Mouse (Mus musculus): Measurements from ENCODE around the gene Gcgr. TPM values are rescaled to one million over a fixed set of nuclear protein-coding genes. Genes with fewer than 3 reads are reported as not detected.

The Gcgr gene
- total RNA-seq (2014; rRNA removed) (0.60 TPM in 1 of 2 replicates, not detected in the other), polyA plus RNA-seq (2015; fragmentation: Nextera tagmentation; extraction: Ambion mirVana) (0.17 and 0.21 TPM in 2 replicates)

GRCm38 (mm10) chr11:120530085-120530964, at the start of gene Gcgr:
TSS of gene Gcgr (plus strand) at chr11:120530699.
- no peak within 1 kb of the TSS for H3K9ac ChIP-seq (replicated peaks; ENCODE audit: low read length, poor library complexity, severe bottlenecking)
- DNase-seq (ENCODE audit: low spot score) = no peak
- no peak within 1 kb of the TSS for H3K27ac ChIP-seq (ENCODE audit: low read depth, low read length)
- WGBS = 9% methylated on average over 45 of the region's 62 CpGs
- ATAC-seq (ENCODE audit: low FRiP score) = no peak
- H3K27me3 ChIP-seq (ENCODE audit: insufficient read depth, low read length) = peaks cover 34% of the 10 kb centered on the region
- H3K4me3 ChIP-seq (ENCODE audit: low read depth, low read length) = peak within 1 kb of the TSS; percentile 30
- peak within 1 kb of the TSS; percentile 52 for H3K4me2 ChIP-seq (ENCODE audit: low read depth, low read length, poor library complexity, severe bottlenecking)
- H3K9me3 ChIP-seq (ENCODE audit: low read length) = no peaks in the 10 kb centered on the region
- H3K36me3 ChIP-seq (ENCODE audit: insufficient read depth, low read length) = no peaks in the 10 kb centered on the region
- TF ChIP-seq CTCF (IDR thresholded peaks at IDR 0.05) = no peak
- H3K4me1 ChIP-seq (ENCODE audit: insufficient read depth, low read length) = no peaks in the 10 kb centered on the region

DNA sequence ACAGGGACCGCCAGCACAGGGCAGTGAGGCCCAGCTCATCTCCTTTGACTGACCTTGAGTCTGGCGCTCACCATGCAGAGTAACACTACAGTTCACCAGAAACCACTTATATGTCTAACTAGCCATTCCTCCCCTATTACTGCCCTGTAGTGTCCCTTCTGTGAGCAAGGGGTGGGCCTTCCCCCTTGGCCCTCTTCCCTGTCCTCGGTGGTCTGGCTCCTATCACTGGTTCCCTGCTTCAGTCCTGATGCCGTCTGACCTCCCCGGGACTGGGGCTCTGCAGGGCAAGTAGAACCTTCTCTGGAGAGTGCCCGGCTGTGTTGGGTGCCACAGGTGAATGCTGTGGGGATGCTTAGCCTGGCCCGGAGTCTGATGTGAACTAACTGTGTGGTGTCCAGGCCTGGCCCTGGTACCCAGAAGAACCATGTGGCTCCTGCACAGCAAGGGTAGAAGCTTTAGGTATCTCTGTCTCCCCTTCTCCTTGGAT, 47.0 kb upstream of the Gcgr start:
- no peak overlapping the region for H3K4me2 ChIP-seq (ENCODE audit: low read depth, low read length, poor library complexity, severe bottlenecking)
- H3K4me3 ChIP-seq (ENCODE audit: low read depth, low read length) = no peak overlapping the region
- peak overlapping the region; percentile 74 for H3K27ac ChIP-seq (ENCODE audit: low read depth, low read length)

GRCm38 (mm10) chr11:120484265-120484981, 46.1 kb upstream of the Gcgr start, which contains the start of gene Mrpl12:
TSS of gene Mrpl12 (plus strand) at chr11:120484613.
- peaks cover 53% of the 10 kb centered on the region for H3K36me3 ChIP-seq (ENCODE audit: insufficient read depth, low read length)
- ATAC-seq (ENCODE audit: low FRiP score) = peak; percentile 95
- peak within 1 kb of the TSS; percentile 87 for H3K9ac ChIP-seq (replicated peaks; ENCODE audit: low read length, poor library complexity, severe bottlenecking)
- H3K4me2 ChIP-seq (ENCODE audit: low read depth, low read length, poor library complexity, severe bottlenecking) = peak within 1 kb of the TSS; percentile 59
- no peaks in the 10 kb centered on the region for H3K9me3 ChIP-seq (ENCODE audit: low read length)
- WGBS = under 1% methylated on average over 59 of the region's 60 CpGs
- DNase-seq (ENCODE audit: low spot score) = peak; percentile 99
- H3K27ac ChIP-seq (ENCODE audit: low read depth, low read length) = peak within 1 kb of the TSS; percentile 74
- no peaks in the 10 kb centered on the region for H3K27me3 ChIP-seq (ENCODE audit: insufficient read depth, low read length)
- H3K4me3 ChIP-seq (ENCODE audit: low read depth, low read length) = peak within 1 kb of the TSS; percentile 75
- TF ChIP-seq CTCF (IDR thresholded peaks at IDR 0.05) = peak; percentile 24; the same call in 1 of the 2 replicates
- peaks cover 3% of the 10 kb centered on the region; the same call in 1 of the 2 replicates for H3K4me1 ChIP-seq (ENCODE audit: insufficient read depth, low read length)

More for the DNA sequence above, 47.0 kb upstream of the Gcgr start:
- TF ChIP-seq CTCF (IDR thresholded peaks at IDR 0.05) = no peak
- Histone ChIP-seq H3K9ac (replicated peaks; ENCODE audit: low read length, poor library complexity, severe bottlenecking) (no peak overlapping the region), H3K36me3 (ENCODE audit: insufficient read depth, low read length) (peaks cover 56% of the 10 kb centered on the region), H3K27me3 (ENCODE audit: insufficient read depth, low read length) (no peaks in the 10 kb centered on the region), H3K9me3 (ENCODE audit: low read length) (no peaks in the 10 kb centered on the region), H3K4me1 (ENCODE audit: insufficient read depth, low read length) (peaks cover 3% of the 10 kb centered on the region; the same call in 1 of the 2 replicates)
- ATAC-seq (ENCODE audit: low FRiP score) (no peak), DNase-seq (ENCODE audit: low spot score) (no peak)
- WGBS = 91% methylated on average over 7 of the region's 7 CpGs

GRCm38 (mm10) chr11:120485251-120485650, 45.2 kb upstream of the Gcgr start:
- Histone ChIP-seq H3K9me3 (ENCODE audit: low read length) (no peaks in the 10 kb centered on the region), H3K27ac (ENCODE audit: low read depth, low read length) (peak overlapping the region; percentile 74; the same call in 1 of the 2 replicates), H3K36me3 (ENCODE audit: insufficient read depth, low read length) (peaks cover 46% of the 10 kb centered on the region), H3K27me3 (ENCODE audit: insufficient read depth, low read length) (no peaks in the 10 kb centered on the region), H3K4me3 (ENCODE audit: low read depth, low read length) (peak overlapping the region; percentile 75), H3K4me1 (ENCODE audit: insufficient read depth, low read length) (peaks cover 3% of the 10 kb centered on the region; the same call in 1 of the 2 replicates), H3K4me2 (ENCODE audit: low read depth, low read length, poor library complexity, severe bottlenecking) (peak overlapping the region; percentile 59), H3K9ac (replicated peaks; ENCODE audit: low read length, poor library complexity, severe bottlenecking) (peak overlapping the region; percentile 87)
- DNase-seq (ENCODE audit: low spot score) = no peak
- TF ChIP-seq CTCF (IDR thresholded peaks at IDR 0.05) = no peak
- WGBS = 5% methylated on average over 10 of the region's 10 CpGs
- no peak for ATAC-seq (ENCODE audit: low FRiP score)

GRCm38 (mm10) chr11:120488516-120488915, 42.0 kb upstream of the Gcgr start:
- Histone ChIP-seq H3K9me3 (ENCODE audit: low read length) (no peaks in the 10 kb centered on the region), H3K27me3 (ENCODE audit: insufficient read depth, low read length) (no peaks in the 10 kb centered on the region), H3K4me1 (ENCODE audit: insufficient read depth, low read length) (peaks cover 21% of the 10 kb centered on the region), H3K4me3 (ENCODE audit: low read depth, low read length) (no peak overlapping the region), H3K4me2 (ENCODE audit: low read depth, low read length, poor library complexity, severe bottlenecking) (no peak overlapping the region), H3K27ac (ENCODE audit: low read depth, low read length) (no peak overlapping the region), H3K36me3 (ENCODE audit: insufficient read depth, low read length) (peaks cover 23% of the 10 kb centered on the region), H3K9ac (replicated peaks; ENCODE audit: low read length, poor library complexity, severe bottlenecking) (no peak overlapping the region)
- ATAC-seq (ENCODE audit: low FRiP score) (no peak), DNase-seq (ENCODE audit: low spot score) (no peak)
- WGBS = 76% methylated on average over 4 of the region's 4 CpGs
- TF ChIP-seq CTCF (IDR thresholded peaks at IDR 0.05) = no peak
